ENCODE assay signal across 8 mouse cellular contexts in the genomic region with DNA sequence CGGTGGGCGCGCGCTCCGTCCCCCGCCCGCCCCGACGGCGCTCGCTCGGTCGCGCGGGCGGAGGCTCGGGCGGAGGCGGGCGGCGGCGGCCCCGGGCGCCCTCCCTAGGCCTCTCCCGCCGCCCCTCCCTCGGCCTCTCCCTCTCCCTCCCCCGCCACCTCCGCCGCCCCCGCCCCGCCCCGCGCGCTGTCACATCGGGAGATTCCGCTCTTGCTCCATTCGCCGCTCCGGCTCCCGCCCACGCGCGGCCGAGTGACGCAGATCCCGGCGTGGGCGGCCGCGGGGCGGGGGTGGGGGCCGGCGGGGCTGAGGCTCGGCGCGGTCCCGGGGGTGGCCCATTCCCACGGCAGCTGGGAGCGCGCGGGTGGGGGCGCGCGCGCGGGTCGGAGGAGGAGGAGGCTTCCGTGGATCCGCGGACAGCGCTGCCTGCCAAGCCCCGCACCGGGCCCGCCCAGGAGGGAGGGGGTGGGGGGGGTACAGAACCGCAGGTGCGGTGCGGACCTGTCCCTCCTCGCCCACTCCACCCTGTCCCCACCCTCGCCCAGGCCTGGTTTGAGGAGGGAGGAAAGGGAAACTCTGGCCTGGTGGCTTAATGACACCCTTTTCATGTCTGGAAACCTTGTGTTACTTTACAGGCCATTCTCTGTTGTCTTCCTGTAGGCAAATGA. TPM values are rescaled to one million over a fixed set of nuclear protein-coding genes. Genes with fewer than 3 reads are reported as not detected.
A peak's percentile ranks its signal among the peaks of the same experiment; 100 is the strongest.
DNase-seq lines count a peak whose midpoint lies in the region; ATAC-seq lines count a peak whose summit lies in the region.

A gene (minus strand): TSS at position 366 of the 668 bp plus-strand sequence.

- peaks cover 11% of the 10 kb centered on the region for H3K4me1 ChIP-seq in embryonic facial prominence, embryonic 13.5 days

- peak; percentile 85 for ATAC-seq in embryonic facial prominence, embryonic 13.5 days (ENCODE audit: insufficient number of reproducible peaks, insufficient read depth, low FRiP score, low TSS enrichment, low read depth)

- peak within 1 kb of the TSS; percentile 80 for H3K4me3 ChIP-seq in embryonic facial prominence, embryonic 13.5 days

- H3K9me3 ChIP-seq in embryonic facial prominence, embryonic 13.5 days: no peaks in the 10 kb centered on the region

- peak within 1 kb of the TSS; percentile 74 for H3K27ac ChIP-seq in embryonic facial prominence, embryonic 13.5 days

- no peaks in the 10 kb centered on the region for H3K27me3 ChIP-seq in embryonic facial prominence, embryonic 13.5 days

- DNase-seq in 3134 (ENCODE audit: extremely low read depth, insufficient read length, low spot score): peak; percentile 75
- peak; percentile 90 for DNase-seq in adrenal gland, postnatal 25 days
- peak; percentile 50 for DNase-seq in heart, adult 8-10 months (ENCODE audit: low spot score)
- DNase-seq in kidney, adult 9 months: peak; percentile 61
- peak; percentile 84 for DNase-seq in liver
- peak; percentile 57 to 81 for DNase-seq in monocyte, adult 2 months (ENCODE audit: low read depth in 1 of 2, low spot score in 2 of 2)
- peak; percentile 44 to 49 for DNase-seq in spleen, postnatal 14 days (ENCODE audit: low spot score in 2 of 2)

- peak within 1 kb of the TSS; percentile 78 for H3K4me2 ChIP-seq in embryonic facial prominence, embryonic 13.5 days

- peak within 1 kb of the TSS; percentile 87 for H3K9ac ChIP-seq in embryonic facial prominence, embryonic 13.5 days

- no peaks in the 10 kb centered on the region for H3K36me3 ChIP-seq in embryonic facial prominence, embryonic 13.5 days

- WGBS in embryonic facial prominence, embryonic 13.5 days: under 1% methylated on average over 26 of the region's 80 CpGs

RNA-seq across cellular contexts. Expression of the gene that starts here (rescaled TPM):
- 60.6 and 66.3 TPM in 2 replicates for total RNA-seq in adrenal gland, postnatal 25 days (2021)
- 9.3 and 12.0 TPM in 2 replicates for polyA plus RNA-seq in embryonic facial prominence, embryonic 13.5 days (2015; fragmentation: Nextera tagmentation; extraction: Ambion mirVana)
- total RNA-seq in heart, adult 8-10 months (2022): 10 to 100 TPM; 19.4 to 24.7 (median 23.0) TPM

Comparison
In these comparisons a context has a peak if more than half of its experiments do, and no peak if none do; other contexts are left out.
1. Peak in every context shown above with its lines: DNase-seq, ATAC-seq, H3K4me3 ChIP-seq and H3K27ac ChIP-seq.